Mouse (Mus musculus): ENCODE measurements around the gene Arpc1b. TPM values are rescaled to one million over a fixed set of nuclear protein-coding genes. Genes with fewer than 3 reads are reported as not detected.

Arpc1b gene
- polyA plus RNA-seq, 1 experiment from 2014 or later = 131 TPM

DNA sequence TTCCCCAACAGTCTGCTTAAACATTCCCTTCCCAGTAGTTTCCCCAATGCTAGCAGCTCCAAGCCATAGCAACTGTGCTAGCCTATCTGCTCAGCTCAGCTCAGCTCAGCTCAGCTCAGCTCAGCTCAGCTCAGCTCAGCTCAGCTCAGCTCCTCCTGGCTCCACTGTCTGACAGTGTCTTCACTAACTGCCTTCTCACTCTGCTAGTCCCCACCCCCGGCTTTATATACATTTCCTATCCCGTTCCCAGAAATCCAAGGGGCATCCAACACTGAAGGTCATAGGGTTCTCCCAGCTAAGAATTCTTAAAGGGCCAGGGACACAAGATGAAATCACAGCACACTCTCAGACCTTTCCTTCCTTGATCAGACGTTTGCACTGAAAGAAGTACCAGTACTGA, 50.7 kb downstream of the Arpc1b start:
- Histone ChIP-seq H3K9me3 (no peaks in the 10 kb centered on the region), H3K9ac (replicated peaks) (0 out of 2 replicates have a peak overlapping the region, but pooled peaks have one; percentile 8), H3K27me3 (no peaks in the 10 kb centered on the region), H3K4me2 (no peak overlapping the region), H3K4me3 (replicated peaks) (no peak overlapping the region), H3K27ac (no peak overlapping the region), H3K4me1 (replicated peaks) (peaks cover 23% of the 10 kb centered on the region), H3K36me3 (peaks cover 53% of the 10 kb centered on the region)
- ATAC-seq (ENCODE audit: insufficient number of reproducible peaks, insufficient read depth, low FRiP score, low TSS enrichment, low read depth) = no peak
- 69% methylated on average over 3 of the region's 3 CpGs for WGBS

DNA sequence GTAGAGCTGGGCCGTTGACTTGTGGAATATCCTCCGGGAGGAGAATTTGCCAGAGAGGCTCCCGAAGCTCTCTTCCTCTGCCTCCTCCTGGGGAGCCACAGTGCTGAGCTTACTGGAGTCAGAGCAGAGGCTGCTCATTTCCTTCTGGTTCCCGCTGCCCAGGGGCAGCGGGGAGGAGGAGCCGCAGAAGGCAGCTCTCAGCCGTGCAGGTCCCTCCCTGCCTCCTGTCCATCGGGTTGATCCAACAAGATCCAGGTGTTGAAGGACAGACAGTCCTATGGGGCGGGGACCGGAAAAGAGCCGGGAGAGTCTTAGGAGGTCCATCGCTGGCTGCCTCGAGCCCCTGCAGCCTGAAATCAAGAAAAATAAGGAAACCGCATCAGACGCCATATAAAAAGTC, 51.2 kb downstream of the Arpc1b start:
- 82% methylated on average over 15 of the region's 15 CpGs for WGBS
- no peak overlapping the region for H3K4me3 ChIP-seq (replicated peaks)
- no peaks in the 10 kb centered on the region for H3K9me3 ChIP-seq
- peaks cover 51% of the 10 kb centered on the region for H3K36me3 ChIP-seq
- H3K27me3 ChIP-seq = no peaks in the 10 kb centered on the region
- no peak for ATAC-seq (ENCODE audit: insufficient number of reproducible peaks, insufficient read depth, low FRiP score, low TSS enrichment, low read depth)
- no peak overlapping the region for H3K27ac ChIP-seq
- H3K4me1 ChIP-seq (replicated peaks) = peaks cover 23% of the 10 kb centered on the region
- H3K9ac ChIP-seq (replicated peaks) = 0 out of 2 replicates have a peak overlapping the region, but pooled peaks have one; percentile 8
- H3K4me2 ChIP-seq = no peak overlapping the region

DNA sequence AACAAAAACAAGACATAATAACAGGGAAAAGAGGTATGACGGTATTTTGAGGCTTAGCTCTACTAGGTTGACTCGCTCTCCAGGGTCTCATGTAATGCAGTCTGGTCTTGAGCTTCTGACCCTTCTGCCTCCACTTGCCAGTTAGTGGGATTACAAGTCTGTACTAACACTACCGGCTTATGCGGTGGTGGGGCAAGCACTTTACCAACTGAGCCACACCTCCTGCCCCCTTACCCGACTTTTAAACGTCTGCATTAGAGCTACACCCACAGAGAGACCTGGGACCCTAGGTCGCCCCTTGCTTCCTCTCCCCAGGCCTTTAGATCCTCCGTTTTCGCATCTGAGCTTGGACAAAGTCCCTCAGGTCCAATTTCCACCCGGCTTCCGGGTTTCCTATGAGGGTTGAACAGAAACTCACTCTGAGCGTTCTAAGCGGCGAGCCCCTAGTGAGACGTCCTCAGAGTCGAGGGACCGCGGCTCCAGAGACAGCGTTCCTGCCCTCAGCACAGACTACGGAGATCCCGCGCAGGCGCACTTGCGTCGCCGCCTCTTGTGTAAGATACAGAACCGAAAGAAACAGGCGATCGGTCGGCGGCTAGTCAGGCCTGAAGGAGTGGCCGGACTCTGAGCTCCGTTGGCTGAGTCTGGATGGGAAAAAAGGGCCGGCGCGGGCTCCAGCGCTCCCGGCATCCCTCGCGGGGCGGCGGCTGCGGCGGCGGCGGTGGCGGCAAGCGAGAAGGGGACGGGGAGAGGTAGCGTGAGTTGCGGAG, 52.7 kb downstream of the Arpc1b start, which contains the start of the genes Ptcd1 and Cpsf4:
Ptcd1 (minus strand) TSS at position 573 of the 770 bp plus-strand sequence.
Cpsf4 (plus strand) TSS at position 678 of the 770 bp plus-strand sequence.
- Histone ChIP-seq H3K4me2 (peak within 1 kb of the TSS; percentile 91), H3K9me3 (no peaks in the 10 kb centered on the region), H3K4me1 (replicated peaks) (peaks cover 23% of the 10 kb centered on the region), H3K36me3 (peaks cover 51% of the 10 kb centered on the region), H3K27me3 (no peaks in the 10 kb centered on the region), H3K27ac (peak within 1 kb of the TSS; percentile 86), H3K9ac (replicated peaks) (peak within 1 kb of the TSS; percentile 92), H3K4me3 (replicated peaks) (peak within 1 kb of the TSS; percentile 95)
- peak; percentile 94 for ATAC-seq (ENCODE audit: insufficient number of reproducible peaks, insufficient read depth, low FRiP score, low TSS enrichment, low read depth)
- under 1% methylated on average over 51 of the region's 51 CpGs for whole genome bisulfite sequencing

DNA sequence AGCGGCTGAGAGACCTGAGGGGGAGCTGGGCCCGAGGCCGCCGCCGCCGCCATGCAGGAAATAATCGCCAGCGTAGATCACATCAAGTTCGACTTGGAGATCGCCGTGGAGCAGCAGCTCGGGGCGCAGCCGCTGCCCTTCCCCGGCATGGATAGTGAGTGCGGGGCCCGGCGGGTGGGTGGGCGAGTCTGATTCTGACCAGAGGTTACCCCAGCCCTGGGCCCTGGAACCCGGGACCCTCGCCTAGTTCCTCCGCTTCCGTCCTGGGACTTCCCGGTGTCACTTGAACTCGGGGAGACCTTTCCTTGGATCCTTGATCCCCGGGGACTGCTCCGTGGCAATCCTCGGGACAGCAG, 53.3 kb downstream of the Arpc1b start:
- Histone ChIP-seq H3K4me1 (replicated peaks) (peaks cover 23% of the 10 kb centered on the region), H3K27ac (peak overlapping the region; percentile 86), H3K9ac (replicated peaks) (peak overlapping the region; percentile 92), H3K36me3 (peaks cover 52% of the 10 kb centered on the region), H3K9me3 (no peaks in the 10 kb centered on the region), H3K4me3 (replicated peaks) (peak overlapping the region; percentile 95), H3K27me3 (no peaks in the 10 kb centered on the region), H3K4me2 (peak overlapping the region; percentile 91)
- ATAC-seq (ENCODE audit: insufficient number of reproducible peaks, insufficient read depth, low FRiP score, low TSS enrichment, low read depth) = peak; percentile 60
- WGBS = 1% methylated on average over 28 of the region's 28 CpGs

DNA sequence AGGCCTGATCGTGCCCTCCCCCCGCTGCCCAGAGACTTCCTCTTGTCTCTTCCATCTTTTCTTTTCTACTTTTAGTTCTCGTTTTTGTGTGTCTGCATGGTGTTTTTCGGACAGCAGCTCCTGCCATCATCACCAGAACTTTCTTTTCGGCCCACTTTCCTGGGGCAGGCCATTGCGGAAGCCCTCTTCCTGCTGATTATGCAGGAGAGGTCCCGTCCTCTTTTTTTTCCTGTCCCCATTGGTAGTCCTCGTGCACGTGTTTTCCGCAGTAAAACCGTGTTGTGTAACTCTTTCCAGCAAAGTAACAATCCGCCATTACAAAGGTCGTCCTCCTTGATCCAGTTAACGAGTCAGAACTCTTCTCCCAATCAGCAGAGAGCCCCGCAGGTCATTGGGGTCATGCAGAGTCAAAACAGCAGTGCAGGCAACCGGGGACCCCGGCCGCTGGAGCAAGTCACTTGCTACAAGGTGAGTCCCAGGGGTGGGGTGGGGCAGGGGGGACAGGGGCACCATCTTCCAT, 64.5 kb downstream of the Arpc1b start:
- no peak overlapping the region for H3K9ac ChIP-seq (replicated peaks)
- H3K4me3 ChIP-seq (replicated peaks) = no peak overlapping the region
- 83% methylated on average over 18 of the region's 18 CpGs for WGBS
- H3K4me2 ChIP-seq = no peak overlapping the region
- no peaks in the 10 kb centered on the region for H3K4me1 ChIP-seq (replicated peaks)
- H3K27me3 ChIP-seq = no peaks in the 10 kb centered on the region
- H3K27ac ChIP-seq = no peak overlapping the region
- no peaks in the 10 kb centered on the region for H3K9me3 ChIP-seq
- H3K36me3 ChIP-seq = peaks cover 100% of the 10 kb centered on the region
- ATAC-seq (ENCODE audit: insufficient number of reproducible peaks, insufficient read depth, low FRiP score, low TSS enrichment, low read depth) = no peak

Other genes starting within 250 kb of the Arpc1b start
- gene Smurf1, start 148.4 kb upstream of the Arpc1b start, polyA plus RNA-seq (2016; fragmentation: Nextera tagmentation; extraction: Ambion mirVana) = 23.3 and 25.5 TPM in 2 replicates
- gene Gm4871, start 81.5 kb upstream of the Arpc1b start, polyA plus RNA-seq (2016; fragmentation: Nextera tagmentation; extraction: Ambion mirVana) = not detected in 2 replicates
- gene 1700018F24Rik, start 71.2 kb upstream of the Arpc1b start, polyA plus RNA-seq (2016; fragmentation: Nextera tagmentation; extraction: Ambion mirVana) = not detected in 2 replicates
- 139 and 142 TPM in 2 replicates for gene Arpc1a, start 30.4 kb upstream of the Arpc1b start, polyA plus RNA-seq (2016; fragmentation: Nextera tagmentation; extraction: Ambion mirVana)
- gene Kpna7, start 30.2 kb upstream of the Arpc1b start, polyA plus RNA-seq (2016; fragmentation: Nextera tagmentation; extraction: Ambion mirVana) = 0.36 and 0.41 TPM in 2 replicates
- 132 and 145 TPM in 2 replicates for gene Pdap1, start 26.0 kb downstream of the Arpc1b start, polyA plus RNA-seq (2016; fragmentation: Nextera tagmentation; extraction: Ambion mirVana)
- 250 and 254 TPM in 2 replicates for gene Bud31, start 26.1 kb downstream of the Arpc1b start, polyA plus RNA-seq (2016; fragmentation: Nextera tagmentation; extraction: Ambion mirVana)
- gene Ptcd1, start 52.9 kb downstream of the Arpc1b start, polyA plus RNA-seq (2016; fragmentation: Nextera tagmentation; extraction: Ambion mirVana) = 18.5 and 20.4 TPM in 2 replicates
- 65.9 and 67.2 TPM in 2 replicates for gene Cpsf4, start 53.0 kb downstream of the Arpc1b start, polyA plus RNA-seq (2016; fragmentation: Nextera tagmentation; extraction: Ambion mirVana)
- 603 and 604 TPM in 2 replicates for gene Atp5j2, start 77.8 kb downstream of the Arpc1b start, polyA plus RNA-seq (2016; fragmentation: Nextera tagmentation; extraction: Ambion mirVana)
- gene Zkscan14, start 87.7 kb downstream of the Arpc1b start, polyA plus RNA-seq (2016; fragmentation: Nextera tagmentation; extraction: Ambion mirVana) = 8.2 and 9.1 TPM in 2 replicates
- gene Zkscan5, start 90.3 kb downstream of the Arpc1b start, polyA plus RNA-seq (2016; fragmentation: Nextera tagmentation; extraction: Ambion mirVana) = 21.5 and 21.8 TPM in 2 replicates
- 34.2 and 34.8 TPM in 2 replicates for gene Zfp655, start 117.5 kb downstream of the Arpc1b start, polyA plus RNA-seq (2016; fragmentation: Nextera tagmentation; extraction: Ambion mirVana)
- 0.38 and 0.46 TPM in 2 replicates for gene Zscan25, start 166.3 kb downstream of the Arpc1b start, polyA plus RNA-seq (2016; fragmentation: Nextera tagmentation; extraction: Ambion mirVana)
- not detected in 2 replicates for gene Cyp3a57, start 231.1 kb downstream of the Arpc1b start, polyA plus RNA-seq (2016; fragmentation: Nextera tagmentation; extraction: Ambion mirVana)